Mouse (Mus musculus): Measurements from ENCODE around the gene Il13ra2. TPM values are rescaled to one million over a fixed set of nuclear protein-coding genes. Genes with fewer than 3 reads are reported as not detected.
"Not testable (repeated sequence)": the region's sequence is repeated elsewhere in the genome, so short reads cannot be mapped to it uniquely, and the experiment has no call there.

Gene Il13ra2
- total RNA-seq (2014; fragmentation: Nextera tagmentation) = not detected in 2 replicates
- not detected in 2 replicates for total RNA-seq (2017)

DNA sequence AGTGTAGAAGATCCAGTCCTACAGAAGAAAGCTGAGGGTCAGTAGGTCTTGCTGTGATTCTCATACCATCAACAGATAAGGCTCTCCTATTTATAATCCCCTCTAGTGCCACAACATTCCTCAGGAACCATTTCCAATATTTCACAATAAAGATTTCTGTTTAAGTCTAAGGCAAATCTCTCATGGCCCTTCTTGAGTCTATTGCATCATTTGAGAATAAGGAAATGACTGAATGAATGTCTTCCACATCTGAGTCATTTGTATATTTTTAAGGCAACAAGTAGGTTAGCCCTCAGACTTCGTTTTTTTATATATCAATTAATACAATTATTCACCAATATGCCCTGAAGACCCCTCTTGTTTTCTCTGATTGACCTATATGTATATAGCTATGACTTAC lies at the start of gene Il13ra2:
Gene Il13ra2 (minus strand): TSS at position 64 of the 400 bp plus-strand sequence.
- no peak for ATAC-seq (replicated peaks; ENCODE audit: poor library complexity, severe bottlenecking)

DNA sequence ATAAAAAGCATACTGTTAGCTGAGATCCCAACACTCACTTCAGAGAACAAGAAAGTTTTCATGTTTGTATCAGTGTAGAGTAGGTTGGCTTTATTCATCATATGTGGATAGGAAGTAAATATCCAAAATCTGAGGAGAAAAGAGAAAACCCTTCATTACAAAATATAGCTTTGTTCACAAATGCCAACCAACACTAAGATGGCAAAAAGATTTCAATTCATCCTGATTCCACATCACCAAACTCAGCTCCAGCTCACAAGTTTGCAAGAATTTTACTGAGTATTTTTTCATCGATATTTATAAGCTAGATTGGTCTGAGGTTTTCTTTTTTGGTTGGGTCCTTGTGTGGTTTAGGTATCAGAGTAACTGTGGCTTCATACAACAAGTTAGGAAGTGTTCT lies 24.6 kb upstream of the Il13ra2 start, which contains the start of gene Vmn1r239-ps:
Gene Vmn1r239-ps (minus strand): TSS at position 101 of the 400 bp plus-strand sequence.
- not testable (repeated sequence) for ATAC-seq (replicated peaks; ENCODE audit: poor library complexity, severe bottlenecking)

DNA sequence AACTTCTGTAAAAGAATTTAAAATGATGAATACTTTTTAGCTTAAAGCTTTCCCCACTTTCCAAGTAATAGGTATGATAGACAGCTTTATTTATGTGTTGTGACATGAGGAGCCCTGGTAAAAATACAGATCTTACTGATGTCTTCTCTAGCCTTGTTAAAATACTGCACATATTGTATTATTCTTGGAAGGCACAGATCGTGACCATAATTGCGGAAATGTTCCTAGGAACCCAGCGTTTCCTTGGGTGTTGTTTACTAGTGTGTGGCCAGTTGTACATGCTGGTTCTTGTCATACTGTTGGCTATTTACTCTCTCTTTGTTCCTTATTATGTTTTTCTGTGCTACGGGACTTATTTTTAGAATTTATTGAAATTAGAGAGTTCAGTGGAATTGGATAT lies 14.4 kb upstream of the Il13ra2 start:
- ATAC-seq (replicated peaks; ENCODE audit: poor library complexity, severe bottlenecking) = no peak

DNA sequence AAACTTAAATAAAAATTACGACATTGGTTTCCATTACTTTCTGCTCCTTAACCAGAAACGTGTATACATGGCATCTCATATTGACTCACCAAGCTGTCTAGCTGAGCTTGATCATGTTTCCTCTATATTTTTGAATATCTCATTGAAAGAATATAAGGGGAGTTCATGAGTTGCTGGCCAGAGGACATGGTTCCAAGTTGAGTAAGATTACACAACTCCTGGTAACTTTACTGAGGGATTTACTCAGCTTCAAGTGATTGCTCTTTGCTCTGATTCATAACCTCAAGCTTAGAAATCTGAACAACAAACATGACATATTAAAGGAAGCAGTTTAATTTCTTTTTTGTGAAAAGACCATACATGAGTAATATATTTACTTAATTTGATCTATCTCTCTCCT lies 6.4 kb upstream of the Il13ra2 start:
- no peak for ATAC-seq (replicated peaks; ENCODE audit: poor library complexity, severe bottlenecking)

DNA sequence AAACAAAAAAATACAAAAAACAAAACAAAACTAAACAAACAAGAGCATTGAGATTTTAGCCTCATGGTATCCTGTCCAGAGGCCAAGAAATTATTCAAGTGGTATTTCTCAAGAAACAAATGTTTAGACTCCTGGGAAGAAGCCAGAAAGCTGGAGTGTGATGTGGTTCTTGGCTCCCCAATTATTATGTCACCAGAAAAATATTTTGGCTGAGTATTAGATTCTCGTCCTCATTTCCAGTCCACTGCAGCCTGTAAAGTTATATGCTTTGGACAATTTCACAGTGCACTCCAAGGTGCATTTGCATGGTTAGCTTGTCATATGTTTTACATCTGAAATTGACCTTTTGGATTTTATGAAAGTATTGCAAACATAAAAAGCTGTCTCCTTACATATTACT lies 761 bp upstream of the Il13ra2 start:
- no peak for ATAC-seq (replicated peaks; ENCODE audit: poor library complexity, severe bottlenecking)

DNA sequence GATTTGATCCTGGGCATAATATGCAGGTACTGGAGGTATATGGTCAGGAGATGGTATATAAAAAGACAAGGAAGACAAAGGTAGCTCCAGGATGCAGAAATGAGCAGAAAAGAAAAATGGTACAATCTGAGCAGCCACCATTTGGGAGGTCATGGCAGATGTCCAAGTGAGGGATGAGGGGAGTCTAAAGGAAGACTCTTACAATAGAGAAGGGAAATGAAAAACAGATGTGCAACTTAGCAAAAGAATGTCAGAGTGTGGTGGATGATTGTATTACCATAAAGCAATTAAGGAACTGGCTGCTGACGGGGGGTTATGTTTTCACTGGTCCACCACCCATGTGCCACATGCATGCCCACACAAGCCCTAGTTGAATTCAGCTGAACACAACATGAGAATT lies 35.5 kb downstream of the Il13ra2 start:
- ATAC-seq (replicated peaks; ENCODE audit: poor library complexity, severe bottlenecking) = no peak

DNA sequence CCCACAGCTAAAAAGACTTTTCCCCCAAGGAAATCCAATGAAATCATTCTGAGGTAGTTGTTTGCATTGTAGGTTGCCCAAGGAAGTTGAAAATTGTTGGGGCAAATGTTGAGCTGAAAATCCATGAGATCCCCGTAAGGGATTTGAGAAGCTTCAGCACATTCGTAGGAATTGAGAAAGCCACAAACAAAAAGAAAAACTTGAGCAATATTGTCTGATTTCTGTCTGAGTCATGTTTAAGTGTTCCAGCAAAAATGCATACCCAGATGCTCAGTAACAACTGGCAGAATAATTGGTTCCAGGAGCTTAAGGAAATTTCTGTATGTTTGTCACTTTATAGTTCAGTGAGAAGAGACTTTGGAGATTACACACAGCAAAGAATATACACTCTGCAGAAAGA lies 79.8 kb downstream of the Il13ra2 start:
- no peak for ATAC-seq (replicated peaks; ENCODE audit: poor library complexity, severe bottlenecking)

Other genes starting within 250 kb of the Il13ra2 start
- not detected in 2 replicates for gene Vmn1r239-ps, start 24.5 kb upstream of the Il13ra2 start, total RNA-seq (2014; fragmentation: Nextera tagmentation)
- not detected in 2 replicates for gene Vmn1r239-ps, start 24.5 kb upstream of the Il13ra2 start, total RNA-seq (2017)
- 0.41 and 1.4 TPM in 2 replicates for gene Lrch2, start 124.9 kb upstream of the Il13ra2 start, total RNA-seq (2014; fragmentation: Nextera tagmentation)
- gene Lrch2, start 124.9 kb upstream of the Il13ra2 start, total RNA-seq (2017) = not detected in 2 replicates